Mouse (Mus musculus): ENCODE measurements around the gene Rpn1.

The Rpn1 gene

GRCm38 (mm10) chr6:88065116-88065515 lies 19.2 kb upstream of the Rpn1 start:
- peak in 1 of 2 experiments; percentile 9 for DNase-seq (ENCODE audit: low spot score in 2 of 2)

- DNase-seq (ENCODE audit: low spot score in 2 of 2): no peak
Measured at GRCm38 (mm10) chr6:88065968-88066367, 18.3 kb upstream of the Rpn1 start.

GRCm38 (mm10) chr6:88067722-88068121 lies 16.6 kb upstream of the Rpn1 start:
- no peak for DNase-seq (ENCODE audit: low spot score in 2 of 2)

GRCm38 (mm10) chr6:88068739-88069138 lies 15.5 kb upstream of the Rpn1 start:
- no peak for DNase-seq (ENCODE audit: low spot score in 2 of 2)

- DNase-seq (ENCODE audit: low spot score in 2 of 2): no peak
Measured at GRCm38 (mm10) chr6:88070468-88070867, 13.8 kb upstream of the Rpn1 start.

- no peak for DNase-seq (ENCODE audit: low spot score in 2 of 2)
Measured at GRCm38 (mm10) chr6:88071216-88071615, 13.1 kb upstream of the Rpn1 start.

- peak; percentile 94 to 95 for DNase-seq (ENCODE audit: low spot score in 2 of 2)
Measured at GRCm38 (mm10) chr6:88074752-88075554, 9.3 kb upstream of the Rpn1 start.

GRCm38 (mm10) chr6:88075960-88076517 lies 8.2 kb upstream of the Rpn1 start:
- DNase-seq (ENCODE audit: low spot score in 2 of 2): no peak

- DNase-seq (ENCODE audit: low spot score in 2 of 2): no peak
Measured at GRCm38 (mm10) chr6:88083095-88083494, 1.2 kb upstream of the Rpn1 start.

- no peak for DNase-seq (ENCODE audit: low spot score in 2 of 2)
Measured at GRCm38 (mm10) chr6:88083672-88084071, 610 bp upstream of the Rpn1 start.

- DNase-seq (ENCODE audit: low spot score in 2 of 2): no peak
Measured at GRCm38 (mm10) chr6:88088971-88089370, 4.7 kb downstream of the Rpn1 start.

- DNase-seq (ENCODE audit: low spot score in 2 of 2): no peak
Measured at GRCm38 (mm10) chr6:88095377-88095776, 11.1 kb downstream of the Rpn1 start.

- DNase-seq (ENCODE audit: low spot score in 2 of 2): peak in 1 of 2 experiments; percentile 32
Measured at GRCm38 (mm10) chr6:88102096-88102495, 17.8 kb downstream of the Rpn1 start.

- DNase-seq (ENCODE audit: low spot score in 2 of 2): peak; percentile 94
Measured at GRCm38 (mm10) chr6:88105783-88106611, 21.7 kb downstream of the Rpn1 start.

- no peak for DNase-seq (ENCODE audit: low spot score in 2 of 2)
Measured at GRCm38 (mm10) chr6:88106612-88107123, 22.4 kb downstream of the Rpn1 start.

- DNase-seq (ENCODE audit: low spot score in 2 of 2): no peak
Measured at GRCm38 (mm10) chr6:88107661-88108535, 23.6 kb downstream of the Rpn1 start.

- no peak for DNase-seq (ENCODE audit: low spot score in 2 of 2)
Measured at GRCm38 (mm10) chr6:88113139-88113538, 28.9 kb downstream of the Rpn1 start.

- DNase-seq (ENCODE audit: low spot score in 2 of 2): no peak
Measured at GRCm38 (mm10) chr6:88114414-88114813, 30.1 kb downstream of the Rpn1 start.

GRCm38 (mm10) chr6:88116347-88117183 lies 32.3 kb downstream of the Rpn1 start:
- no peak for DNase-seq (ENCODE audit: low spot score in 2 of 2)

GRCm38 (mm10) chr6:88117184-88117575 lies 32.9 kb downstream of the Rpn1 start:
- no peak for DNase-seq (ENCODE audit: low spot score in 2 of 2)

Data from right cerebral cortex, postnatal 36 days (tissue).